ENCODE assay signal across 9 mouse cellular contexts in genomic region chr13:99190466-99190865, GRCm38 (mm10). TPM values are rescaled to one million over a fixed set of nuclear protein-coding genes. Genes with fewer than 3 reads are reported as not detected.
A peak's percentile ranks its signal among the peaks of the same experiment; 100 is the strongest.
DNase-seq lines count a peak whose midpoint lies in the region; ATAC-seq and TF ChIP-seq lines count a peak whose summit lies in the region.
"Had no signal": no experiment of that assay in that cellular context is flagged by ENCODE, and none has a peak within 500 bp of the region (broad histone marks: within the 10 kb centered on the region; RNA-seq: fewer than 3 reads in every experiment).

No protein-coding gene starts in this region.

- H3K4me1 ChIP-seq in heart, embryonic 12.5 days (replicated peaks) = peaks cover 19% of the 10 kb centered on the region
- no peaks in the 10 kb centered on the region for H3K4me1 ChIP-seq in forebrain, embryonic 15.5 days

- no peak overlapping the region for H3K4me3 ChIP-seq in left cerebral cortex, adult 2 months
- H3K4me3 ChIP-seq in heart, embryonic 12.5 days = no peak overlapping the region
- no peak overlapping the region for H3K4me3 ChIP-seq in forebrain, embryonic 15.5 days

- H3K9ac ChIP-seq in heart, embryonic 12.5 days = 0 out of 2 replicates have a peak overlapping the region, but pooled peaks have one; percentile 20
- no peak overlapping the region for H3K9ac ChIP-seq in forebrain, embryonic 15.5 days (replicated peaks)

- no peak overlapping the region for H3K4me2 ChIP-seq in heart, embryonic 12.5 days
- no peak overlapping the region for H3K4me2 ChIP-seq in forebrain, embryonic 15.5 days (replicated peaks)

- intact Hi-C loops in left cerebral cortex, adult 2 months (cut with DNase I) = no loop called here
- intact Hi-C loops in left cerebral cortex, postnatal 36 days (cut with DNase I) = no loop called here

- ATAC-seq in heart, embryonic 12.5 days (ENCODE audit: insufficient number of reproducible peaks, low FRiP score) = peak; percentile 48; the same call in 1 of the 2 replicates
- ATAC-seq in megakaryocyte progenitor cell, adult 5-6 weeks (replicated peaks; ENCODE audit: poor library complexity) = peak; percentile 29; the same call in 1 of the 2 replicates
- ATAC-seq in forebrain, embryonic 15.5 days (replicated peaks) = no peak

- no peaks in the 10 kb centered on the region for H3K27me3 ChIP-seq in heart, embryonic 12.5 days (replicated peaks)
- no peaks in the 10 kb centered on the region for H3K27me3 ChIP-seq in forebrain, embryonic 15.5 days

- peak overlapping the region; percentile 44 for H3K27ac ChIP-seq in left cerebral cortex, adult 2 months
- peak overlapping the region; percentile 56; the same call in 1 of the 2 replicates for H3K27ac ChIP-seq in heart, embryonic 12.5 days (ENCODE audit: poor library complexity, severe bottlenecking)
- H3K27ac ChIP-seq in forebrain, embryonic 15.5 days (replicated peaks) = no peak overlapping the region

- no peaks in the 10 kb centered on the region for H3K9me3 ChIP-seq in heart, embryonic 12.5 days (replicated peaks)
- no peaks in the 10 kb centered on the region for H3K9me3 ChIP-seq in forebrain, embryonic 15.5 days

- no peak for DNase-seq in left cerebral cortex, adult 2 months (ENCODE audit: extremely low spot score in 1 of 2, low spot score in 2 of 2)
- no peak for DNase-seq in left cerebral cortex, adult 8-10 months (ENCODE audit: low spot score in 2 of 2)
- peak; percentile 60 for DNase-seq in kidney, postnatal 14 days
- DNase-seq in natural killer cell, adult 2 months (ENCODE audit: low spot score in 2 of 2) = no peak
- no peak for DNase-seq in left cerebral cortex, postnatal 36 days (ENCODE audit: low spot score in 2 of 2)
- DNase-seq: cerebellum, postnatal 36 days had no signal

- no peak for TF ChIP-seq CTCF in left cerebral cortex, adult 2 months (IDR thresholded peaks at IDR 0.05)

- 55% methylated on average over 11 of the region's 11 CpGs for WGBS in heart, embryonic 12.5 days
- WGBS in forebrain, embryonic 15.5 days = 76% methylated on average over 11 of the region's 11 CpGs

- no peaks in the 10 kb centered on the region for H3K36me3 ChIP-seq in heart, embryonic 12.5 days
- no peaks in the 10 kb centered on the region for H3K36me3 ChIP-seq in forebrain, embryonic 15.5 days

RNA-seq across cellular contexts. Expression of gene Zfp366, which starts 5.8 kb away (rescaled TPM):
- total RNA-seq in left cerebral cortex, adult 2 months (2021) = 1 to 10 TPM; 3.1 to 4.1 TPM
- total RNA-seq in left cerebral cortex, adult 8-10 months (2022) = 1 to 10 TPM; 3.1 to 4.1 (median 3.9) TPM
- polyA plus RNA-seq in heart, embryonic 12.5 days (2016; fragmentation: Nextera tagmentation; extraction: Ambion mirVana) = 0.12 and 0.36 TPM in 2 replicates
- 0.17 and 0.57 TPM in 2 replicates for total RNA-seq in megakaryocyte progenitor cell, adult 5-6 weeks (2015)
- 0.10 and 0.29 TPM in 2 replicates for total RNA-seq in megakaryocyte progenitor cell, adult 5-6 weeks (2017)
- 1 to 10 TPM; 3.2 to 4.8 TPM for total RNA-seq in left cerebral cortex, postnatal 36 days (2021)
- 0.36 and 0.45 TPM in 2 replicates for polyA plus RNA-seq in forebrain, embryonic 15.5 days (2015; fragmentation: Nextera tagmentation; extraction: Ambion mirVana)
